Mouse (Mus musculus) urinary bladder, adult 2 months (tissue): ENCODE measurements around the gene Noto. TPM values are rescaled to one million over a fixed set of nuclear protein-coding genes. Genes with fewer than 3 reads are reported as not detected.

Source experiments
- DNase-seq: peaks from one replicate; pipeline ENCODE4 v3.0.0; 2022; ENCODE audit warnings: low spot score
- polyA plus RNA-seq: library from polyadenylated mRNA; depleted of rRNA; stranded (reverse); fragments of >200 nt; gene quantifications from 2 replicates; pipeline ENCODE4 v1.2.3, GENCODE M21; 2012; rRNA removed

Noto gene
- polyA plus RNA-seq, result not detected in 2 replicates

- DNase-seq, result no peak
These were observed at the start of gene Noto for GRCm38 (mm10) chr6:85423836-85424379. Gene Noto, plus strand, starts transcription at chr6:85423886.

- DNase-seq, result peak; percentile 49
These were observed 49.5 kb upstream of the Noto start, which contains the start of gene Rab11fip5 for GRCm38 (mm10) chr6:85373951-85374733. Gene Rab11fip5, minus strand, starts transcription at chr6:85374634.

DNA sequence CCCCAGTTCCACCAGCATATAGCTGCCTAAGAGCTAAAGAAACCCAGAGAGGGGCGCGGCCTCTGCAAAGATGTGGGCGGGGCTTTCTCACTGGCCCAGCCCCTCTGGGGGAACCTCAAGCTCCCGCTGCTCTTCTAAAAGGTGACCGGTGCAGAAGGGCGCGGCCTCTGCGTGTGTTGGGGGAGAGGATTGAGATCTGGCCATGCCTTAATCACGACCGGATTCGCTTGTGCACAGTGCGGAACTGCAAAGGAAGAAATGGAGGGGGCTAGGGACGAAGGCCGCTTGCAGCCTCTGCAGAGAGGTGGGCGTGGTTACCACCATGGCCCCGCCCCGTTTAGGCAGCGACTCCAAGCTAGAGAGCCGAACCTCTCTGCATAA, 49.0 kb upstream of the Noto start:
- peak; percentile 87 for DNase-seq

DNA sequence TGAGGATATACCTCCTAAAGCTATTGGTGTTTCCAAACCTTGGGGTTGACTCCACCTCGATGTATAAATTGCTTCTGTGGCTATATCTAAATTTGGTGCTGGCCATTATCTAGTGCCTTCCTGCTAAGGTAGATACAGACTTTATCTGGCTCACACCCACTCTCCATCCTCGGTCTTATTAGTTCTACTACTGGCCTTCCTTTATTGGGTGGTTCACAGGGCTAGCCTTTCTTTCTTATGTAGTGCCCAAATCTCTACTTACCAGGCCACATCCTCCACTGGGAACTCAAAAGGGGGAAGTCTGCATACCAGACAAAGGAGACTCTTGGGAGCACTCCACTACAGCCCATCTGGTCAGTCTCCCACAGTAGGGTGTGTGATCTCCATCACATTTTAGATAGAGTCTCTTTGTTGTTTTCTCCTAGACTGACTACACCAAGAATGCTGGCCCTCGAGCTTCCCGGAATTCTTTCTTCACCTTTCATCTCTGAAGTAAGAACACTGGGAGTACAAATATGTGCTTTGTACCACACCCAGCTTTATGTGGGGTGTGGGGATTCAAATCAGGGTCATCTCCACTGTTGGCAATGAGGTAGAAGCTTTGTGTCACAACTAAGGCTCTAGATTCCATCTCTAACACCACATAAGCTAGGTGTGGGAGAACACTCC, 46.5 kb upstream of the Noto start:
- DNase-seq, result no peak

- no peak for DNase-seq
These were observed 45.8 kb upstream of the Noto start for GRCm38 (mm10) chr6:85377876-85378275.

DNA sequence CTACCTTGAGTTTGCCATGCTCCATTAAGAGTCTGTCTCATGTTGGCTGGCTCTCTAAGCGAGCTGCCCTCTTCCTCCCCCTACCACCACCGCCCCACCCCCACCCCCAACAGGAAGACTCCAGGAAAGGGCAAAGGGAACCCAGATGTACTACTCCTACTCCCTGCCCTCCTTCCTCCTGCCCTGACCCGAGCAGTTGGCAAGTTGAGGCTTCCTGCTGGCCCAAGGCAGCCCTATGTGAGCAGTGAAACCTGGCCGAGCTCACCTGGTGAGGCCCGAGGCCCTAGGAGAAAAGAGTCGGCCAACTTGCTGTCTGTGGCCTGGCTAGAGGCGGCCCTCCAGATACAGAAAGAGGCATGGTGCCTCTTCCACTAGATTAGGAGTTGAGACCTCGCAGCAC, 45.1 kb upstream of the Noto start:
- DNase-seq, result no peak

DNA sequence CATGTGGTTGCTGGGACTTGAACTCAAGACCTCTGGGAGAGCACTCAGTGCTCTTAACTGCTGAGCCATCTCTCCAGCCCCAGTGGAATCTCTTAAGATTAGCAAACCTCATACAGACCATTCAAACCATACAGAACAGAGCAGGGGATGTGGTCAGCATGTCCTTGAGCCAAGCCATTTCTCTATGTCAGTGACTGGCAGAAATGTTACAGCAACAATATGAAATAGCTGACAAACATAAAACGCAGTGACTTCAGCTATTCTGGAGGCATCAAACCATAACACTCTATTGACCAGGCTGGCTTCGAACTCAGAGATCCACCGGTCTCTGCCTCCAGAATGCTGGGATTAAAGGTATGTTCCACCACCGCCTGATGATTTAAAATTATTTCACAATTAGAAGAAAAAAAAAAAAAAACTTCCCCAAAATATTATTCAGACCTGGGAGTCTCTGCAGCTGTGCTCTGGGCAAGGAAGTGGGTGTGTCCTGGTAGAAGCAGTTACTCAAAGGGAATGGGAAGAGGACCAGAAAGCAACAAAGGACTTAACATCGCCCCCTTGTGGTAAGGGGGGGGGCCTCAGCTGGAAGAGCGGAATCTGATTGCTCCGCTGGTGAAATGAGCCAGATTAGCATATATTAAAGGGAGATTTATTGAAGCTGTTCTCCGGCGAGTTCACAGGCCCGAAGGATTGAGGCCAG, 43.3 kb upstream of the Noto start:
- peak; percentile 42 for DNase-seq

- no peak for DNase-seq
These were observed 42.6 kb upstream of the Noto start for GRCm38 (mm10) chr6:85380901-85381647.

GRCm38 (mm10) chr6:85381648-85382020, 42.1 kb upstream of the Noto start:
- no peak for DNase-seq

DNA sequence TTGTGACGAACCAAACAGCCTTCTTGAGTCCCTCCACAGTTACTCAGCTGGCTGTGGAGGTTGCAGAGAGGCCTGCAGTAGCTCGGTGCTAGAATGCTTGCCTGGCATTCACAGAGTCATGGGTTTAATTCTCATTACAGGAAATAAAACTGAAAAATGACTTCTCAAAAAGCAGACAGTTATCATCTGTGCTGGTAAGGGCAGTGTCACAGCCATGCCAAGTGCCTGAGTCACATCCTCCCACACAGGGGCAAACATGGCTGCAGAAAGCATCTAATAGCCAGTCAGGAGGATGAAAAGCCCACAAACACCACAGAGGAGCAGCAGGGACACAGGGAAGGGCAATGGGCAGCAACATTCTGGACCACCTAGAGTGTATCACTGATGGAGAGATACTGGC, 40.9 kb upstream of the Noto start:
- no peak for DNase-seq

GRCm38 (mm10) chr6:85388608-85389007, 35.1 kb upstream of the Noto start:
- DNase-seq, result no peak

- DNase-seq, result peak; percentile 41
These were observed 31.9 kb upstream of the Noto start for GRCm38 (mm10) chr6:85391803-85392202.

DNA sequence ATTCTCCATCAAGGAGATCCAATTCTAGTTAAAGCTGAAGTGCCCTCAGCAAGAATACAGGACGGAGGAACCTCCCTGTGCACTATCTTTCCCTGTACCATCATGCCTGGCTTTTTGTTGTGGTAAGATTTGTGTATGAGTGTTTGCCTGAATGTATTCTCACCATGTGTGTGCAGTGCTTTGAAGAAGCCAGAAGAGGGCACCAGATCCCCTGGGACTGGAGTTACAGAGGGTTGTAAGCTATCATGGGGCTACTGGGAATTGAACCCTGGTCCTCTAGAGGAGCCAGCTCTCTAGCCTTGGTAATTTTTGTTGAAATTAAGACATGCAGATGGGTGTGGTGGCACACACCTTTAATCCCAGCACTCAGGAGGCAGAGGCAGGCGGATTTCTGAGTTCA, 28.3 kb upstream of the Noto start:
- DNase-seq, result no peak

DNA sequence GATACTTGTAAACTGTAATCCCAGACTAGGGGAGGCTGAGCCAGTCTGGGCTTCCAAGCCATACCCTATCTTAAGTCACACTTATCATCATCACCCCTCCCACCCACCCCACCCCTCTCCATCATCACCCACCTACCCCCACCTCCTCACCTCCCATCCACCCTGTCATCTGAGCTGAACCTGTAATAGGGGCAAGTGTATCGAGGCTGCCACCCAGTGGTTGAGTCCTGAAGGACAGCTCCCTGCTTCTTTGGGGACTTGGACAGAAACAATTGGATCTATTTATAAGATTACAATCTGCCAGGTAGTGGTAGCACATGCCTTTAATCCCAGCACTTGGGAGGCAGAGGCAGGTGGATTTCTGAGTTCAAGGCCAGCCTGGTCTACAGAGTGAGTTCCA, 26.5 kb upstream of the Noto start:
- DNase-seq, result no peak

GRCm38 (mm10) chr6:85399715-85400114, 24.0 kb upstream of the Noto start:
- no peak for DNase-seq

- no peak for DNase-seq
These were observed 21.1 kb upstream of the Noto start for GRCm38 (mm10) chr6:85402613-85403012.

- DNase-seq, result no peak
These were observed 20.6 kb upstream of the Noto start for GRCm38 (mm10) chr6:85403039-85403438.

DNA sequence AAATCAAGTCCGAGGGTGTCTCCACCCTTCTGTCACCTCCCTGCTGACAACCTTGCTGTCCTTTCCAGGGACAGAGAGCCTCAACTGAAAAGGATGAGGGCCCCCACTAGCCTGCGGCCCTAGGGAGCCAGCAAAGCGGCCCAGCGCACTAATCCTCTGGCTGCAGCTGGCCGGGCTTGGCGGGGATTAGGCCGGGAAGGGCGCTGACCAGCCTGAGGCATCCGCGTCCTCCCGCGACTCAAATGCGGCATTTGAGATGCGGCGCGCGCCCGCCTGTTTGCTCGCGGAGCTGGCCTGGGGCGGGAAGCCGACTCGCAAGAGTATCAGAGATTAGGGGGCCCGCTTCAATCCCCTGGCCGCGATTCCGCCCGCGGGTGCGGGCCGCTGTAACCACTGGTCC, 14.7 kb upstream of the Noto start:
- no peak for DNase-seq

- no peak for DNase-seq
These were observed 12.9 kb upstream of the Noto start for GRCm38 (mm10) chr6:85410771-85411273.

- no peak for DNase-seq
These were observed 7.9 kb upstream of the Noto start for GRCm38 (mm10) chr6:85415829-85416228.

- DNase-seq, result no peak
These were observed 4.5 kb upstream of the Noto start for GRCm38 (mm10) chr6:85419150-85419549.
